Mouse (Mus musculus) lung, embryonic 15.5 days (tissue): Measurements from ENCODE around the gene Irf9. TPM values are rescaled to one million over a fixed set of nuclear protein-coding genes. Genes with fewer than 3 reads are reported as not detected.
A peak's percentile ranks its signal among the peaks of the same experiment; 100 is the strongest.

Experiments
- ATAC-seq: fragments of 200-750 bp; cut with Nextera tagmentation; 2 replicates; pipeline ENCODE4 v1.8.0; 2017; ENCODE audit warnings: moderate number of reproducible peaks, borderline replicate concordance; ENCODE audit not compliant: low FRiP score, low TSS enrichment; ENCODE audit errors: extremely low read depth
- H3K27ac ChIP-seq: fragments of 300-500 bp; sonication (generic); 2 replicates; pipeline ENCODE4 v1.5.1; 2015; ENCODE audit warnings: moderate library complexity, mild to moderate bottlenecking, inconsistent platforms
- H3K27me3 ChIP-seq: fragments of 300-500 bp; sonication (generic); 2 replicates; pipeline ENCODE4 v1.6.1; 2015; ENCODE audit warnings: inconsistent platforms
- H3K36me3 ChIP-seq: fragments of 300-500 bp; sonication (generic); 2 replicates; pipeline ENCODE4 v1.6.1; 2015; ENCODE audit warnings: inconsistent platforms
- H3K4me1 ChIP-seq: fragments of 300-500 bp; sonication (generic); 2 replicates; pipeline ENCODE4 v1.6.1; 2015; ENCODE audit warnings: inconsistent platforms
- H3K4me2 ChIP-seq: fragments of 300-500 bp; sonication (generic); 2 replicates; pipeline ENCODE4 v1.6.1; 2015; ENCODE audit warnings: inconsistent platforms, mild to moderate bottlenecking, moderate library complexity
- H3K4me3 ChIP-seq: fragments of 300-500 bp; sonication (generic); 2 replicates; pipeline ENCODE4 v1.5.1; 2015; ENCODE audit warnings: mild to moderate bottlenecking, inconsistent platforms
- H3K9ac ChIP-seq: fragments of 300-500 bp; sonication (generic); 2 replicates; pipeline ENCODE4 v1.6.1; 2015; ENCODE audit warnings: inconsistent platforms
- H3K9me3 ChIP-seq: fragments of 300-500 bp; sonication (generic); 2 replicates; pipeline ENCODE4 v1.6.1; 2016; ENCODE audit warnings: inconsistent platforms
- WGBS: fragments of 180-500 bp; shearing (Covaris S2); methylation state at CpG from one replicate; pipeline ENCODE4 v1.1.7; 2015; 5-methylcytosine and 5-hydroxymethylcytosine counted together
- polyA plus RNA-seq: library from polyadenylated mRNA; unstranded; fragments of >200 nt; fragmentation: Nextera tagmentation; extraction: Ambion mirVana; gene quantifications from 2 replicates; pipeline ENCODE4 v1.2.1, GENCODE M21; 2015

Irf9 gene
- polyA plus RNA-seq, 1 experiment from 2014 or later: 14.4 TPM

GRCm38 (mm10) chr14:55567496-55567895 is 35.9 kb upstream of the Irf9 start:
- no peak overlapping the region for H3K9ac ChIP-seq
- 84% methylated on average over 3 of the region's 3 CpGs for whole genome bisulfite sequencing
- no peak for ATAC-seq
- peaks cover 60% of the 10 kb centered on the region for H3K36me3 ChIP-seq
- no peak overlapping the region for H3K4me2 ChIP-seq
- H3K4me3 ChIP-seq: no peak overlapping the region
- no peak overlapping the region for H3K27ac ChIP-seq
- no peaks in the 10 kb centered on the region for H3K4me1 ChIP-seq
- no peaks in the 10 kb centered on the region for H3K27me3 ChIP-seq
- H3K9me3 ChIP-seq: no peaks in the 10 kb centered on the region

- Histone ChIP-seq H3K9me3 (no peaks in the 10 kb centered on the region), H3K27ac (no peak overlapping the region), H3K4me3 (no peak overlapping the region), H3K9ac (no peak overlapping the region), H3K4me1 (peaks cover 3% of the 10 kb centered on the region; the same call in 1 of the 2 replicates), H3K4me2 (no peak overlapping the region), H3K36me3 (peaks cover 41% of the 10 kb centered on the region), H3K27me3 (no peaks in the 10 kb centered on the region)
- ATAC-seq: no peak
- WGBS: 78% methylated on average over 2 of the region's 2 CpGs
Measured at GRCm38 (mm10) chr14:55570588-55570987, 32.8 kb upstream of the Irf9 start.

GRCm38 (mm10) chr14:55571760-55572159 is 31.6 kb upstream of the Irf9 start:
- no peak overlapping the region for H3K9ac ChIP-seq
- H3K4me3 ChIP-seq: no peak overlapping the region
- ATAC-seq: no peak
- no peak overlapping the region for H3K27ac ChIP-seq
- H3K9me3 ChIP-seq: no peaks in the 10 kb centered on the region
- H3K27me3 ChIP-seq: no peaks in the 10 kb centered on the region
- H3K4me2 ChIP-seq: no peak overlapping the region
- peaks cover 14% of the 10 kb centered on the region for H3K4me1 ChIP-seq
- peaks cover 30% of the 10 kb centered on the region for H3K36me3 ChIP-seq

- Histone ChIP-seq H3K36me3 (no peaks in the 10 kb centered on the region), H3K27ac (peak within 1 kb of the TSS; percentile 11; the same call in 1 of the 2 replicates), H3K4me3 (no peak within 1 kb of the TSS), H3K4me1 (peaks cover 30% of the 10 kb centered on the region), H3K9ac (no peak within 1 kb of the TSS), H3K4me2 (no peak within 1 kb of the TSS; the same call in 1 of the 2 replicates), H3K9me3 (no peaks in the 10 kb centered on the region), H3K27me3 (no peaks in the 10 kb centered on the region)
- ATAC-seq: no peak
- 65% methylated on average over 8 of the region's 8 CpGs for WGBS
Measured at GRCm38 (mm10) chr14:55575302-55575701, 28.1 kb upstream of the Irf9 start, which contains the start of gene Fitm1. Gene Fitm1, plus strand, starts transcription at chr14:55575617.

GRCm38 (mm10) chr14:55575711-55576110 is 27.7 kb upstream of the Irf9 start:
- Histone ChIP-seq H3K36me3 (peaks cover 3% of the 10 kb centered on the region; the same call in 1 of the 2 replicates), H3K27me3 (no peaks in the 10 kb centered on the region), H3K9ac (no peak overlapping the region), H3K4me3 (no peak overlapping the region), H3K4me2 (no peak overlapping the region; the same call in 1 of the 2 replicates), H3K4me1 (peaks cover 30% of the 10 kb centered on the region), H3K27ac (no peak overlapping the region), H3K9me3 (no peaks in the 10 kb centered on the region)
- ATAC-seq: no peak
- 60% methylated on average over 13 of the region's 13 CpGs for WGBS

- Histone ChIP-seq H3K27ac (peak overlapping the region; percentile 11; the same call in 1 of the 2 replicates), H3K9me3 (no peaks in the 10 kb centered on the region), H3K4me1 (peaks cover 30% of the 10 kb centered on the region), H3K27me3 (no peaks in the 10 kb centered on the region), H3K4me3 (no peak overlapping the region), H3K9ac (no peak overlapping the region), H3K36me3 (peaks cover 7% of the 10 kb centered on the region), H3K4me2 (no peak overlapping the region)
- 70% methylated on average over 13 of the region's 16 CpGs for WGBS
- no peak for ATAC-seq
Measured at GRCm38 (mm10) chr14:55576376-55576775, 27.0 kb upstream of the Irf9 start.

GRCm38 (mm10) chr14:55577871-55578667 is 25.3 kb upstream of the Irf9 start, which contains the start of gene Psme1:
Gene Psme1, plus strand, starts transcription at chr14:55578123.
- ATAC-seq: peak; percentile 93
- peak within 1 kb of the TSS; percentile 85 for H3K4me2 ChIP-seq
- under 1% methylated on average over 32 of the region's 32 CpGs for WGBS

GRCm38 (mm10) chr14:55578668-55579269 is 24.6 kb upstream of the Irf9 start:
- peak; percentile 6; the same call in 1 of the 2 replicates for ATAC-seq
- Histone ChIP-seq H3K9ac (peak overlapping the region; percentile 74), H3K27me3 (no peaks in the 10 kb centered on the region), H3K9me3 (no peaks in the 10 kb centered on the region), H3K27ac (peak overlapping the region; percentile 90), H3K4me2 (peak overlapping the region; percentile 85), H3K36me3 (peaks cover 16% of the 10 kb centered on the region), H3K4me3 (peak overlapping the region; percentile 79), H3K4me1 (peaks cover 30% of the 10 kb centered on the region)
- WGBS: 18% methylated on average over 6 of the region's 6 CpGs

More at GRCm38 (mm10) chr14:55577871-55578667, 25.3 kb upstream of the Irf9 start, which contains the start of gene Psme1:
- Histone ChIP-seq H3K9ac (peak within 1 kb of the TSS; percentile 74), H3K27me3 (no peaks in the 10 kb centered on the region), H3K27ac (peak within 1 kb of the TSS; percentile 90), H3K36me3 (peaks cover 16% of the 10 kb centered on the region), H3K4me3 (peak within 1 kb of the TSS; percentile 79), H3K4me1 (peaks cover 30% of the 10 kb centered on the region), H3K9me3 (no peaks in the 10 kb centered on the region)

GRCm38 (mm10) chr14:55579511-55580496 is 23.6 kb upstream of the Irf9 start:
- no peak for ATAC-seq
- WGBS: 84% methylated on average over 23 of the region's 23 CpGs

GRCm38 (mm10) chr14:55580731-55581130 is 22.6 kb upstream of the Irf9 start:
- no peak overlapping the region for H3K9ac ChIP-seq
- no peak overlapping the region for H3K27ac ChIP-seq
- H3K36me3 ChIP-seq: peaks cover 16% of the 10 kb centered on the region
- H3K27me3 ChIP-seq: peaks cover 8% of the 10 kb centered on the region; the same call in 1 of the 2 replicates
- WGBS: 93% methylated on average over 16 of the region's 16 CpGs
- H3K4me1 ChIP-seq: peaks cover 33% of the 10 kb centered on the region
- no peaks in the 10 kb centered on the region for H3K9me3 ChIP-seq
- no peak overlapping the region for H3K4me2 ChIP-seq
- ATAC-seq: no peak
- no peak overlapping the region for H3K4me3 ChIP-seq

More at GRCm38 (mm10) chr14:55579511-55580496, 23.6 kb upstream of the Irf9 start:
- no peaks in the 10 kb centered on the region for H3K9me3 ChIP-seq
- peaks cover 16% of the 10 kb centered on the region for H3K36me3 ChIP-seq
- H3K4me2 ChIP-seq: no peak overlapping the region; the same call in 1 of the 2 replicates
- H3K27ac ChIP-seq: no peak overlapping the region
- H3K9ac ChIP-seq: no peak overlapping the region
- peaks cover 34% of the 10 kb centered on the region for H3K4me1 ChIP-seq
- H3K27me3 ChIP-seq: peaks cover 6% of the 10 kb centered on the region; the same call in 1 of the 2 replicates
- no peak overlapping the region for H3K4me3 ChIP-seq
